ENCODE assay signal across 8 mouse cellular contexts in genomic region chr1:57890259-57890902, GRCm38 (mm10).
DNase-seq lines count a peak whose midpoint lies in the region; ATAC-seq and TF ChIP-seq lines count a peak whose summit lies in the region.

No protein-coding gene starts in this region.

- H3K4me2 ChIP-seq in hindbrain, embryonic 11.5 days (replicated peaks; ENCODE audit: low read depth, low read length), result no peak overlapping the region
- peak overlapping the region; percentile 14; the same call in 1 of the 2 replicates for H3K4me2 ChIP-seq in lung, embryonic 14.5 days

- ATAC-seq in hindbrain, embryonic 11.5 days (ENCODE audit: low FRiP score), result 0 out of 2 replicates have a peak, but pooled peaks have one; percentile 47
- peak; percentile 79 for ATAC-seq in lung, embryonic 14.5 days (ENCODE audit: insufficient read depth)

- H3K36me3 ChIP-seq in hindbrain, embryonic 11.5 days (ENCODE audit: control insufficient read depth, insufficient read depth, low read length), result no peaks in the 10 kb centered on the region
- H3K36me3 ChIP-seq in lung, embryonic 14.5 days (ENCODE audit: insufficient read depth), result peaks cover 24% of the 10 kb centered on the region; the same call in 1 of the 2 replicates

- DNase-seq in adrenal gland, postnatal 36 days, result peak; percentile 8 to 47
- no peak for DNase-seq in adrenal gland, postnatal 25 days
- peak; percentile 14 for DNase-seq in embryo, embryonic 9.5 days (ENCODE audit: extremely low spot score)
- DNase-seq in hindbrain, embryonic 11.5 days (ENCODE audit: low spot score), result peak; percentile 38
- DNase-seq in lung, embryonic 14.5 days, result peak; percentile 83
- peak; percentile 57 for DNase-seq in testis, postnatal 10 days (ENCODE audit: low spot score)
- no peak for DNase-seq in cerebellum, adult 8-10 months
- DNase-seq in urinary bladder, adult 2 months (ENCODE audit: low spot score), result no peak

- no peaks in the 10 kb centered on the region for H3K27me3 ChIP-seq in hindbrain, embryonic 11.5 days (ENCODE audit: control insufficient read depth, insufficient read depth, low read length)
- no peaks in the 10 kb centered on the region for H3K27me3 ChIP-seq in lung, embryonic 14.5 days (ENCODE audit: insufficient read depth, low read length)

- whole genome bisulfite sequencing in hindbrain, embryonic 11.5 days, result 14% methylated on average over 5 of the region's 5 CpGs
- 17% methylated on average over 5 of the region's 5 CpGs for WGBS in lung, embryonic 14.5 days

- no peaks in the 10 kb centered on the region for H3K4me1 ChIP-seq in hindbrain, embryonic 11.5 days (replicated peaks; ENCODE audit: control insufficient read depth, insufficient read depth, low read length)
- H3K4me1 ChIP-seq in lung, embryonic 14.5 days (ENCODE audit: insufficient read depth), result peaks cover 10% of the 10 kb centered on the region; the same call in 1 of the 2 replicates

- H3K9me3 ChIP-seq in hindbrain, embryonic 11.5 days (ENCODE audit: control insufficient read depth, low read length), result no peaks in the 10 kb centered on the region
- H3K9me3 ChIP-seq in lung, embryonic 14.5 days (ENCODE audit: low read depth, low read length), result no peaks in the 10 kb centered on the region

- no peak overlapping the region for H3K9ac ChIP-seq in hindbrain, embryonic 11.5 days (ENCODE audit: low read depth, low read length)
- H3K9ac ChIP-seq in lung, embryonic 14.5 days, result no peak overlapping the region

- H3K27ac ChIP-seq in hindbrain, embryonic 11.5 days (ENCODE audit: low read depth, low read length), result no peak overlapping the region
- H3K27ac ChIP-seq in lung, embryonic 14.5 days (ENCODE audit: low read depth), result peak overlapping the region; percentile 90

- no peak overlapping the region for H3K4me3 ChIP-seq in hindbrain, embryonic 11.5 days (ENCODE audit: low read depth, low read length)
- no peak overlapping the region for H3K4me3 ChIP-seq in lung, embryonic 14.5 days (ENCODE audit: low read depth, low read length)

- TF ChIP-seq CTCF in lung, embryonic 14.5 days (IDR thresholded peaks at IDR 0.05; ENCODE audit: low read depth), result no peak

Comparison
In these comparisons a context has a peak if more than half of its experiments do, and no peak if none do; other contexts are left out.
1. DNase-seq: peak in adrenal gland, postnatal 36 days (2 of 2), embryo, embryonic 9.5 days (single experiment), hindbrain, embryonic 11.5 days (single experiment), lung, embryonic 14.5 days (single experiment) and testis, postnatal 10 days (single experiment); none in adrenal gland, postnatal 25 days (single experiment), cerebellum, adult 8-10 months (single experiment) and urinary bladder, adult 2 months (single experiment).